Mouse (Mus musculus): ENCODE data around the gene Cisd2.

DNA sequence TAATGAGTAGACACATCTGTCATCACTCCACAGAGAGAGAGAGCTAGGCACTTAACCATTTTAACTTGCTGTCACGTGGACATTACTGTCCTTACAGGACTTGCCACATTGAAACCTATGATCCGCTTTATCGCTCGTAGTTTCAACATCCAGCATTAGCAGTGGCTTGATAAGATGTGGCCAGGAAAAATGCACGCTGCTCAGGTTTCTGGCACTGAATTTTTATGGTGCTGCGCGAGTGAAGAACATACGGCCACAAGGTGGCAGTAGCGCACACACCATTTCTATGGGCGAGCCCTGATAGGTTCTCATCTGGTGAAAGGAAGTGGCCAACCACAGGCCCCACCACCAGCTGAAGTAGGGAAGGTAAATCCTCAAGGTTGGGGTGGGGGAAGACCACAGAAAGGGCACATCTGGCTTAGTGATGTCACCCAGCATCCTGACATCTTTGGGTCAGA lies 21.5 kb downstream of the Cisd2 start:
- TF ChIP-seq CTCF (IDR thresholded peaks at IDR 0.05; ENCODE audit: low read depth) (peak; percentile 97), EP300 (IDR thresholded peaks at IDR 0.05; ENCODE audit: low read depth) (no peak)
